Mouse (Mus musculus) E14TG2a.4 (cell line): ENCODE data around the gene Hmmr.
A peak's percentile ranks its signal among the peaks of the same experiment; 100 is the strongest.

ENCODE experiments used
- H3K27me3 ChIP-seq: 2 replicates; pipeline ENCODE4 v1.6.1; 2014; ENCODE audit warnings: low read length, control low read depth; ENCODE audit not compliant: insufficient read depth
- H3K36me3 ChIP-seq: 2 replicates; pipeline ENCODE4 v1.6.1; 2014; ENCODE audit warnings: low read length, control low read depth; ENCODE audit not compliant: insufficient read depth
- H3K4me1 ChIP-seq: replicated peaks from 2 replicates; pipeline ENCODE4 v1.6.1; 2014; ENCODE audit warnings: low read depth, low read length, control low read depth
- H3K4me3 ChIP-seq: replicated peaks from 2 replicates; pipeline ENCODE4 v1.5.1; 2014; ENCODE audit warnings: mild to moderate bottlenecking, low read length
- H3K9me3 ChIP-seq: 2 replicates; pipeline ENCODE4 v1.6.1; 2014; ENCODE audit warnings: low read length, control low read depth
- CTCF ChIP-seq: conservative IDR thresholded peaks from 2 replicates; pipeline ENCODE4 v1.5.1; 2014; ENCODE audit warnings: low read length
- NANOG ChIP-seq: IDR thresholded peaks from 2 replicates; pipeline ENCODE4 v1.6.1; 2014; ENCODE audit warnings: borderline replicate concordance, low read length, mixed read lengths
- POU5F1 ChIP-seq: IDR thresholded peaks from 2 replicates; pipeline ENCODE4 v1.6.1; 2014; ENCODE audit warnings: low read length, borderline replicate concordance

Hmmr gene

GRCm38 (mm10) chr11:40692101-40692509 is 41.1 kb downstream of the Hmmr start:
- Histone ChIP-seq H3K9me3 (no peaks in the 10 kb centered on the region), H3K36me3 (peaks cover 31% of the 10 kb centered on the region), H3K4me3 (peak overlapping the region; percentile 93), H3K4me1 (peaks cover 46% of the 10 kb centered on the region), H3K27me3 (no peaks in the 10 kb centered on the region)
- no peak for TF ChIP-seq NANOG

- Histone ChIP-seq H3K9me3 (no peaks in the 10 kb centered on the region), H3K4me3 (peak overlapping the region; percentile 93), H3K4me1 (peaks cover 60% of the 10 kb centered on the region), H3K27me3 (no peaks in the 10 kb centered on the region), H3K36me3 (peaks cover 46% of the 10 kb centered on the region)
- TF ChIP-seq POU5F1 (no peak), CTCF (no peak), NANOG (no peak)
Observed at GRCm38 (mm10) chr11:40690444-40691127, 42.6 kb downstream of the Hmmr start.

DNA sequence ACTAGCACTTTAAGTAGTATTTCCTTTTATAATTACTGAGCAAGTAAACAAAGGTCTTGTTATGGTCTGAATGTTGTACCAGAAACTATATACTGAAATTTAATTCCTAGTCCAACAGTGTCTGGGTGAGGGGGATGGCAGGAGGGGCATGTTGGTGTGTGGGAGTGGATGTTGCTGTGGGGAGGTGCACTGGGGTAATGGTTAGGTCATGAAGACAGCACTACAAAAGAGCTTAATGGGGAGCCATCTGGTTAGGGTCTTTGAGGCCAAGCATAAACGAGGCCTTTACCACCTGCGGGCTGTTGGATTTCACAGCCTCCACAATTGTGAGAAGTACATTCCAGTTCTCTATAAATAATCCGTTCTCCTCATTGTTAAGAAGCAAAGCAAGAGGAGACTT is 49.9 kb downstream of the Hmmr start:
- peaks cover 97% of the 10 kb centered on the region for H3K36me3 ChIP-seq
- H3K27me3 ChIP-seq, result no peaks in the 10 kb centered on the region
- no peaks in the 10 kb centered on the region for H3K9me3 ChIP-seq
- H3K4me3 ChIP-seq, result no peak overlapping the region
- TF ChIP-seq NANOG (no peak), CTCF (no peak), POU5F1 (no peak)
- peaks cover 24% of the 10 kb centered on the region for H3K4me1 ChIP-seq

GRCm38 (mm10) chr11:40682456-40682855 is 50.8 kb downstream of the Hmmr start:
- no peaks in the 10 kb centered on the region for H3K9me3 ChIP-seq
- TF ChIP-seq NANOG (no peak), CTCF (no peak), POU5F1 (no peak)
- H3K4me3 ChIP-seq, result no peak overlapping the region

GRCm38 (mm10) chr11:40677169-40677568 is 56.1 kb downstream of the Hmmr start:
- TF ChIP-seq NANOG (no peak), CTCF (peak; percentile 56), POU5F1 (no peak)
- H3K27me3 ChIP-seq, result no peaks in the 10 kb centered on the region
- no peaks in the 10 kb centered on the region for H3K9me3 ChIP-seq
- H3K36me3 ChIP-seq, result peaks cover 57% of the 10 kb centered on the region
- no peak overlapping the region for H3K4me3 ChIP-seq
- no peaks in the 10 kb centered on the region for H3K4me1 ChIP-seq

More at GRCm38 (mm10) chr11:40682456-40682855, 50.8 kb downstream of the Hmmr start:
- H3K4me1 ChIP-seq, result peaks cover 21% of the 10 kb centered on the region
- H3K36me3 ChIP-seq, result peaks cover 99% of the 10 kb centered on the region
- no peaks in the 10 kb centered on the region for H3K27me3 ChIP-seq

DNA sequence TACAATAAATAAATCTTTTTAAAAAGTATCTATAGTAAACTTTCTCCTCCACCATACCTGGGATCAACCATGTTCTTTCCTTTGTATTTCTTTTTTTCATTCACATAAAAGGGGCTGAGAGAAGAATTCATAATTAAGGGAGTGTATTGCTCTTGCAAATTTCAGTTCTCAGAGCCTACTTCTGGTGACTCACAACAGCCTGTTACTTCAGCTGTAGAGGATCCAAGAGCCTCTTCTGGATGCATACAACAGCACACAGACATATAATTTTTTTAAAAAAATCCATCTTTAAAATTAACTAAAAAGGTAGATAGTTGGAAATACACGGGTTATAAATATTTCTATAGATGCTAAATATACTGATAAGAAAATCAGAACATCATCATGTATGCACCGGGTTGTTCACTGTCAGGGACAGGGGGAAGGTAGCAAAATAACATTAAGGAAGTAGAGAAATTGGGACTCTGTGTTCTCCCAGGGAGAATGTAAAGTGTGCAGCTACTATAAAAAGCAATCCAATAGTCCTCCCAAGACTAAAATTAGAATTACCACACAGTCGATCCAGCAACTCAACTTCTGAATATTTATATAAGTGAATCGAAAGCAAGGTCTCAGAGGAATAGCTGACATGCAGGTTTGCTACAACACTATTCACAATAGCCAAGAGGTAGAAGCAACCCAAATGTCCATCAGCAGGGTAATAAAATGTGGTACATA is 58.0 kb downstream of the Hmmr start:
- TF ChIP-seq NANOG (no peak), CTCF (no peak), POU5F1 (no peak)
- Histone ChIP-seq H3K36me3 (peaks cover 38% of the 10 kb centered on the region), H3K4me3 (no peak overlapping the region), H3K4me1 (no peaks in the 10 kb centered on the region), H3K27me3 (no peaks in the 10 kb centered on the region), H3K9me3 (no peaks in the 10 kb centered on the region)
